Mouse (Mus musculus): ENCODE measurements at regions not wholly inside any gene's neighbourhood (a gene's known extent, or its start where the extent isn't known, plus 50 kb on each side); places are given as distances from the start of the nearest gene placed in this dataset.

DNA sequence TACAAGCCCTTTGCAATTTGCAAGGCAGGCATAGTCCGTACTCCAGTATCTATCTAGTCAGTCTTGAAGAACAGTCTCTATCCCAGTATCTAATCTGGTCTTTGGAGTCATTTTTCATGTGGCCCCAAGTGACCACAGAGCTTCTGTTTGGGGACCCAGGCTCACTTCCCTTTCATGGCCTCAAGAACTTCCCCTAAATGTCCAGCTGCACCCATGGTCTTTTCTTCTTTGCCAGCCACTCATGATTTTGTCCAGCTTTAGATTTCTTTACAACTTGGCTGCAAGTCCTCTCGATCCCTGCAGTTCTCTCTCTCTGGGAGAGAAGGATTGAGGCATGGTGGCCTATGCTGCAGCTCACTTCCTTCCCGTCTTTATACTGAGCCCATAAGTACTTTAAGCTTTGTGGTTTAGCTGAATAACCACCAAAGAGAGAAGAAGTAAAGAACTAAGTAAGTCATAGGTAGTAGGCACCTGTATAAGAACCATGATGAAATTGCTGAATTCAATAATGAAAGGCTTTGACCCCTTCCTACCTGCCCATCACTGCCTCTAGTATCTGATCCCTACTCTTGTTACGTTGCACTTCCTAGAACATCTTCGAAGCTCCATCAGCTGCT, 62.1 kb upstream of the Cited2 start:
- ATAC-seq: no peak

- ATAC-seq: no peak
Observed at GRCm38 (mm10) chr10:17666089-17666488, 56.9 kb upstream of the Cited2 start.

- ATAC-seq: no peak
Observed at GRCm38 (mm10) chr10:17669401-17669800, 53.6 kb upstream of the Cited2 start.

All from CD4-positive, CD25-positive, alpha-beta regulatory T cell, adult 4 months (primary cell).